Mouse (Mus musculus) lung, adult 2 months (tissue): ENCODE measurements at regions not wholly inside any gene's neighbourhood (a gene's known extent, or its start where the extent isn't known, plus 50 kb on each side); places are given as distances from the start of the nearest gene placed in this dataset.
"Not testable (repeated sequence)": the region's sequence is repeated elsewhere in the genome, so short reads cannot be mapped to it uniquely, and the experiment has no call there.

Experiments
- DNase-seq: peaks from one replicate; pipeline ENCODE4 v3.0.0; 2022
- H3K4me1 ChIP-seq: fragments of 200-500 bp; 2 replicates; pipeline ENCODE4 v1.6.1; 2011; ENCODE audit warnings: low read length; ENCODE audit not compliant: control insufficient read depth, insufficient read depth
- H3K4me3 ChIP-seq: fragments of 200-500 bp; replicated peaks from 2 replicates; pipeline ENCODE3; 2011; ENCODE audit warnings: low read depth, mild to moderate bottlenecking, control low read depth, low read length; ENCODE audit errors: extremely low read depth
- CTCF ChIP-seq: fragments of 200-500 bp; IDR thresholded peaks from 2 replicates; pipeline ENCODE4 v1.5.1; 2011; ENCODE audit warnings: mild to moderate bottlenecking, low read length, control low read depth; ENCODE audit not compliant: insufficient read depth
- POLR2A ChIP-seq: fragments of 200-500 bp; IDR thresholded peaks from 2 replicates; pipeline ENCODE4 v1.6.1; 2011; ENCODE audit warnings: low read depth, mild to moderate bottlenecking, control low read depth, low read length, borderline replicate concordance; ENCODE audit errors: extremely low read depth
- WGBS: fragments of 180-500 bp; shearing (Covaris S2); methylation state at CpG from one replicate; pipeline ENCODE4 v1.1.7; 2018; 5-methylcytosine and 5-hydroxymethylcytosine counted together

GRCm38 (mm10) chr1:166876452-166876851, 124.8 kb upstream of the Fam78b start:
- H3K4me1 ChIP-seq, result no peaks in the 10 kb centered on the region
- TF ChIP-seq CTCF (no peak), POLR2A (no peak)
- no peak overlapping the region for H3K4me3 ChIP-seq
- WGBS, result 82% methylated on average over 2 of the region's 2 CpGs
- DNase-seq, result no peak

- DNase-seq, result no peak
- no peaks in the 10 kb centered on the region for H3K4me1 ChIP-seq
- WGBS, result 83% methylated on average over 3 of the region's 3 CpGs
- no peak overlapping the region for H3K4me3 ChIP-seq
- TF ChIP-seq POLR2A, result no peak
- no peak for TF ChIP-seq CTCF
Measured at GRCm38 (mm10) chr1:166883215-166883614, 118.0 kb upstream of the Fam78b start.

- no peak for DNase-seq
- no peak overlapping the region for H3K4me3 ChIP-seq
- no peaks in the 10 kb centered on the region for H3K4me1 ChIP-seq
- TF ChIP-seq CTCF (no peak), POLR2A (no peak)
- 64% methylated on average over 5 of the region's 5 CpGs for WGBS
Measured at GRCm38 (mm10) chr1:166895945-166896344, 105.3 kb upstream of the Fam78b start.

- WGBS, result 89% methylated on average over 2 of the region's 2 CpGs
- TF ChIP-seq CTCF, result no peak
- no peak for TF ChIP-seq POLR2A
Measured at GRCm38 (mm10) chr1:166898741-166899140, 102.5 kb upstream of the Fam78b start.

GRCm38 (mm10) chr1:166899238-166899637, 102.0 kb upstream of the Fam78b start:
- Histone ChIP-seq H3K4me1 (no peaks in the 10 kb centered on the region), H3K4me3 (no peak overlapping the region)
- no peak for DNase-seq
- TF ChIP-seq CTCF (no peak), POLR2A (no peak)
- 33% methylated on average over 6 of the region's 6 CpGs for WGBS

More at GRCm38 (mm10) chr1:166898741-166899140, 102.5 kb upstream of the Fam78b start:
- Histone ChIP-seq H3K4me1 (no peaks in the 10 kb centered on the region), H3K4me3 (no peak overlapping the region)
- DNase-seq, result no peak

GRCm38 (mm10) chr1:166900028-166900427, 101.2 kb upstream of the Fam78b start:
- 68% methylated on average over 4 of the region's 4 CpGs for WGBS

GRCm38 (mm10) chr1:166900441-166901161, 100.6 kb upstream of the Fam78b start:
- H3K4me3 ChIP-seq, result no peak overlapping the region
- no peak for TF ChIP-seq POLR2A
- no peak for TF ChIP-seq CTCF
- no peak for DNase-seq
- 38% methylated on average over 8 of the region's 8 CpGs for WGBS
- no peaks in the 10 kb centered on the region for H3K4me1 ChIP-seq

More at GRCm38 (mm10) chr1:166900028-166900427, 101.2 kb upstream of the Fam78b start:
- TF ChIP-seq CTCF (no peak), POLR2A (no peak)
- H3K4me1 ChIP-seq, result no peaks in the 10 kb centered on the region
- no peak for DNase-seq
- no peak overlapping the region for H3K4me3 ChIP-seq

GRCm38 (mm10) chr1:166901574-166901973, 99.6 kb upstream of the Fam78b start:
- TF ChIP-seq CTCF, result no peak
- no peak for TF ChIP-seq POLR2A
- WGBS, result 63% methylated on average over 4 of the region's 4 CpGs
- DNase-seq, result no peak

GRCm38 (mm10) chr1:166903417-166903816, 97.8 kb upstream of the Fam78b start:
- Histone ChIP-seq H3K4me1 (no peaks in the 10 kb centered on the region), H3K4me3 (no peak overlapping the region)
- WGBS, result 80% methylated on average over 5 of the region's 5 CpGs
- TF ChIP-seq POLR2A (no peak), CTCF (no peak)
- no peak for DNase-seq

More at GRCm38 (mm10) chr1:166901574-166901973, 99.6 kb upstream of the Fam78b start:
- H3K4me3 ChIP-seq, result no peak overlapping the region
- no peaks in the 10 kb centered on the region for H3K4me1 ChIP-seq

GRCm38 (mm10) chr1:166908231-166908805, 92.9 kb upstream of the Fam78b start:
- TF ChIP-seq POLR2A, result no peak
- TF ChIP-seq CTCF, result no peak
- no peak for DNase-seq
- Histone ChIP-seq H3K4me3 (no peak overlapping the region), H3K4me1 (no peaks in the 10 kb centered on the region)
- 54% methylated on average over 10 of the region's 10 CpGs for WGBS

GRCm38 (mm10) chr1:166912195-166912594, 89.0 kb upstream of the Fam78b start:
- 90% methylated on average over 8 of the region's 10 CpGs for WGBS
- DNase-seq, H3K4me3 ChIP-seq, H3K4me1 ChIP-seq: not testable (repeated sequence)
